Mouse (Mus musculus) neural tube, embryonic 15.5 days (tissue): Measurements from ENCODE around the gene Rap1b. TPM values are rescaled to one million over a fixed set of nuclear protein-coding genes. Genes with fewer than 3 reads are reported as not detected.

Experiments used
- ATAC-seq: fragments of 200-750 bp; cut with Nextera tagmentation; 2 replicates; pipeline ENCODE4 v1.8.0; 2017; ENCODE audit warnings: mild to moderate bottlenecking, moderate TSS enrichment, moderate library complexity; ENCODE audit not compliant: low FRiP score
- H3K27ac ChIP-seq: fragments of 300-500 bp; sonication (generic); replicated peaks from 2 replicates; pipeline ENCODE4 v1.5.1; 2015; ENCODE audit warnings: mild to moderate bottlenecking, inconsistent platforms
- H3K27me3 ChIP-seq: fragments of 300-500 bp; sonication (generic); replicated peaks from 2 replicates; pipeline ENCODE4 v1.6.1; 2015; ENCODE audit warnings: inconsistent platforms
- H3K36me3 ChIP-seq: fragments of 300-500 bp; sonication (generic); 2 replicates; pipeline ENCODE4 v1.6.1; 2015; ENCODE audit warnings: inconsistent platforms
- H3K4me1 ChIP-seq: fragments of 300-500 bp; sonication (generic); 2 replicates; pipeline ENCODE4 v1.6.1; 2015; ENCODE audit warnings: inconsistent platforms
- H3K4me2 ChIP-seq: fragments of 300-500 bp; sonication (generic); 2 replicates; pipeline ENCODE4 v1.6.1; 2015; ENCODE audit warnings: inconsistent platforms, mild to moderate bottlenecking, moderate library complexity
- H3K4me3 ChIP-seq: fragments of 300-500 bp; sonication (generic); replicated peaks from 2 replicates; pipeline ENCODE4 v1.5.1; 2015; ENCODE audit warnings: mild to moderate bottlenecking, inconsistent platforms
- H3K9ac ChIP-seq: fragments of 300-500 bp; sonication (generic); replicated peaks from 2 replicates; pipeline ENCODE4 v1.6.1; 2015; ENCODE audit warnings: mild to moderate bottlenecking, inconsistent platforms
- H3K9me3 ChIP-seq: fragments of 300-500 bp; sonication (generic); replicated peaks from 2 replicates; pipeline ENCODE4 v1.6.1; 2016; ENCODE audit warnings: inconsistent platforms
- WGBS: fragments of 180-500 bp; shearing (Covaris S2); methylation state at CpG from one replicate; pipeline ENCODE4 v1.1.7; 2015; ENCODE audit warnings: mixed read lengths; 5-methylcytosine and 5-hydroxymethylcytosine counted together
- polyA plus RNA-seq: library from polyadenylated mRNA; unstranded; fragments of >200 nt; fragmentation: Nextera tagmentation; extraction: Ambion mirVana; gene quantifications from 2 replicates; pipeline ENCODE4 v1.2.1, GENCODE M21; 2015

Gene Rap1b
- polyA plus RNA-seq, 1 experiment from 2014 or later = 165 TPM

GRCm38 (mm10) chr10:117765116-117765894 lies 80.5 kb downstream of the Rap1b start:
- Histone ChIP-seq H3K9ac (no peak overlapping the region), H3K9me3 (no peaks in the 10 kb centered on the region), H3K27ac (no peak overlapping the region), H3K36me3 (peaks cover 67% of the 10 kb centered on the region), H3K4me1 (no peaks in the 10 kb centered on the region), H3K4me3 (no peak overlapping the region), H3K27me3 (no peaks in the 10 kb centered on the region), H3K4me2 (no peak overlapping the region)
- 95% methylated on average over 11 of the region's 11 CpGs for WGBS
- ATAC-seq = no peak

GRCm38 (mm10) chr10:117764598-117764997 lies 81.2 kb downstream of the Rap1b start:
- Histone ChIP-seq H3K9me3 (no peaks in the 10 kb centered on the region), H3K4me3 (no peak overlapping the region), H3K4me2 (no peak overlapping the region), H3K27me3 (no peaks in the 10 kb centered on the region), H3K36me3 (peaks cover 69% of the 10 kb centered on the region), H3K9ac (no peak overlapping the region), H3K27ac (no peak overlapping the region), H3K4me1 (no peaks in the 10 kb centered on the region)
- 90% methylated on average over 6 of the region's 6 CpGs for WGBS
- ATAC-seq = no peak

Other genes starting within 250 kb of the Rap1b start
- gene Cpm, start 216.5 kb downstream of the Rap1b start, polyA plus RNA-seq = 4.1 and 12.9 TPM in 2 replicates
- gene Mdm2, start 135.3 kb downstream of the Rap1b start, polyA plus RNA-seq = 46.0 and 51.3 TPM in 2 replicates
- 26.4 and 26.9 TPM in 2 replicates for gene Slc35e3, start 99.7 kb downstream of the Rap1b start, polyA plus RNA-seq
- gene Nup107, start 53.3 kb downstream of the Rap1b start, polyA plus RNA-seq = 28.2 and 34.6 TPM in 2 replicates